Mouse (Mus musculus): ENCODE results near the gene Gm6337. TPM values are rescaled to one million over a fixed set of nuclear protein-coding genes. Genes with fewer than 3 reads are reported as not detected.
"Not testable (repeated sequence)": the region's sequence is repeated elsewhere in the genome, so short reads cannot be mapped to it uniquely, and the experiment has no call there.

Gene Gm6337
- total RNA-seq (2021), result not detected
- long read RNA-seq, experiment 1, result 0 reads
- long read RNA-seq, experiment 2, result 0 reads

DNA sequence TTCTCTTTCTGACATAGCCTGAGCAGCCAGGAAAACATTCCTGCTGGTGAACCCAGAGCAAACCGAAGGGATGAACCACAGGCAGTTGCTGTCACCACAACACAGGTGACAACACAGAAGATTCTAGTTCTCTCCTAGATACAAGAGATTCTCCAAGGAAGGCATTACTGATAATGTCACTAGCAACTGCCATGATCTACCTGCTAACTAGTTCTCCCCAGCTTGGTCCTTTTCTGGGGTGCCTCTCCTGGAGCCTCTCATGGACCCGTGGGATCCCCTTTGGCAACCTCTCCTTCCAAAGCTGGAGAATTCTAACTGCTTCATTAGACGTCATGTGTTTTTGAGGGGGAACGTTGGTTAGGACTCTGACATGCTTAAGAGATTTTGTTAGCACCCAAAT, at the start of gene Gm6337:
TSS of gene Gm6337 (minus strand) at position 101 of the 400 bp plus-strand sequence.
- intact Hi-C loops (cut with DNase I; ENCODE audit: low total_unique reads); DNase-seq: not testable (repeated sequence)

DNA sequence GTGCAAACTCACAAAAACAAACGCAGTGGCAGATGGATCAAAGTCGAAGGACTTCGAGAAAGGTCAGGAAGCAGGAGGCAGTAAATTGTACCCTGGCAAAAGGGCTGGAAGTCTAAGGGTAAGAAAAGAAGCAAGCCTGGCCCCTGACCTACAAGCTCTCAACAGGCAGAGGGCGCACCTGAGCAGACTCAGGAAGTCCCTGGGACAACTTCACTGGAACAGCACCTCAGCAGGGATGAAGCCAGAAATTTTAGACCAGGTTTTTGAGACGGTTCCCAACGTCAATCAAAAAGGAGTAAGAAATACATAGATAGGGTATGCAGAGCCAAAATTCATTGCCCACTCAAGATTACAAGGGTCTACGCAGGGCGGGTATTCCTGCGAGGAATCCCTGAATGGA, 49.4 kb upstream of the Gm6337 start:
- DNase-seq; intact Hi-C loops (cut with DNase I; ENCODE audit: low total_unique reads): not testable (repeated sequence)

DNA sequence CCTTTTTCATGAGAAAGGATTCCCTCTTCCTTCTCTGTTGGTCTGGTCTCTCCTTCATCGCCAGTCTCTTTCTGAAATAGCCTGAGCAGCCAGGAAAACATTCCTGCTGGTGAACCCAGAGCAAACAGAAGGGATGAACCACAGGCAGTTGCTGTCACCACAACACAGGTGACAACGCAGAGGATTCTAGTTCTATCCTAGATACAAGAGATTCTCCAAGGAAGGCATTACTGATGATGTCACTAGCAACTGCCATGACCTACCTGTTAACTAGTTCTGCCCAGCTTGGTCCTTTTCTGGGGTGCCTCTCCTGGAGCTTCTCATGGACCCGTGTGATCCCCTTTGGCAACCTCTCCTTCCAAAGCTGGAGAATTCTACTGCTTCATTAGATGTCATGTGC, 35.8 kb upstream of the Gm6337 start, which contains the start of gene Gm8206:
TSS of gene Gm8206 (minus strand) at position 101 of the 400 bp plus-strand sequence.
- intact Hi-C loops (cut with DNase I; ENCODE audit: low total_unique reads); DNase-seq: not testable (repeated sequence)

Other genes starting within 250 kb of the Gm6337 start
- gene Gm3424, start 227.9 kb downstream of the Gm6337 start, total RNA-seq (2021), result not detected
- under 1 TPM; 0.53 to 0.97 TPM for gene Gm8237, start 177.9 kb downstream of the Gm6337 start, total RNA-seq (2021)
- under 1 TPM; 0.21 to 0.60 TPM for gene Gm3248, start 96.5 kb downstream of the Gm6337 start, total RNA-seq (2021)
- not detected for gene Gm3453, start 79.1 kb downstream of the Gm6337 start, total RNA-seq (2021)
- under 1 TPM in 1 of 2 experiments, not detected in 1; 0.41 TPM for gene Gm8206, start 35.7 kb upstream of the Gm6337 start, total RNA-seq (2021)
- gene Gm3468, start 50.4 kb upstream of the Gm6337 start, total RNA-seq (2021), result under 1 TPM in 1 of 2 experiments, not detected in 1; 0.33 TPM
- not detected for gene Gm3476, start 67.5 kb upstream of the Gm6337 start, total RNA-seq (2021)
- under 1 TPM; 0.39 to 0.40 TPM for gene Gm21560, start 161.0 kb upstream of the Gm6337 start, total RNA-seq (2021)
- under 1 TPM in 1 of 2 experiments, not detected in 1; 0.53 TPM for gene Gm3411, start 229.0 kb upstream of the Gm6337 start, total RNA-seq (2021)
- gene Gm21103, start 246.6 kb upstream of the Gm6337 start, total RNA-seq (2021), result not detected

Measured in gastrocnemius, postnatal 14 days (tissue).